Mouse (Mus musculus) forebrain, embryonic 10.5 days (tissue): ENCODE results near the gene Fgfr2. TPM values are rescaled to one million over a fixed set of nuclear protein-coding genes. Genes with fewer than 3 reads are reported as not detected.

Source experiments
- DNase-seq: peaks from one replicate; pipeline ENCODE4 v3.0.0-alpha.2; 2017; ENCODE audit warnings: low spot score; ENCODE audit errors: extremely low spot score
- H3K27ac ChIP-seq: fragments of 300-500 bp; sonication (generic); 2 replicates; pipeline ENCODE4 v1.5.1; 2016; ENCODE audit warnings: mild to moderate bottlenecking
- H3K27me3 ChIP-seq: fragments of 300-500 bp; sonication (generic); 2 replicates; pipeline ENCODE4 v1.6.1; 2016; ENCODE audit warnings: mild to moderate bottlenecking; ENCODE audit not compliant: poor library complexity, severe bottlenecking
- H3K36me3 ChIP-seq: fragments of 300-500 bp; sonication (generic); replicated peaks from 2 replicates; pipeline ENCODE4 v1.6.1; 2016; ENCODE audit warnings: mild to moderate bottlenecking, moderate library complexity
- H3K4me1 ChIP-seq: fragments of 300-500 bp; sonication (generic); 2 replicates; pipeline ENCODE4 v1.6.1; 2016
- H3K4me3 ChIP-seq: fragments of 300-500 bp; sonication (generic); 2 replicates; pipeline ENCODE4 v1.5.1; 2016; ENCODE audit warnings: mild to moderate bottlenecking, moderate library complexity
- H3K9me3 ChIP-seq: fragments of 300-500 bp; sonication (generic); 2 replicates; pipeline ENCODE4 v1.6.1; 2016; ENCODE audit warnings: mild to moderate bottlenecking, moderate library complexity
- WGBS: fragments of 180-500 bp; shearing (Covaris S2); methylation state at CpG from one replicate; pipeline ENCODE4 v1.1.7; 2016; 5-methylcytosine and 5-hydroxymethylcytosine counted together
- polyA plus RNA-seq: library from polyadenylated mRNA; unstranded; fragments of >200 nt; fragmentation: Nextera tagmentation; extraction: Ambion mirVana; gene quantifications from 2 replicates; pipeline ENCODE4 v1.2.1, GENCODE M21; 2016

Gene Fgfr2
- polyA plus RNA-seq, 1 experiment from 2014 or later, result 55.7 TPM

GRCm38 (mm10) chr7:132236789-132237188 is 886.4 kb downstream of the Fgfr2 start:
- Histone ChIP-seq H3K9me3 (no peaks in the 10 kb centered on the region), H3K36me3 (peaks cover 50% of the 10 kb centered on the region), H3K27me3 (no peaks in the 10 kb centered on the region), H3K4me3 (no peak overlapping the region), H3K27ac (peak overlapping the region; percentile 11; the same call in 1 of the 2 replicates), H3K4me1 (peaks cover 21% of the 10 kb centered on the region)
- WGBS, result 83% methylated on average over 8 of the region's 8 CpGs
- DNase-seq, result no peak

- 42% methylated on average over 3 of the region's 3 CpGs for WGBS
- H3K4me3 ChIP-seq, result no peak overlapping the region
- no peak for DNase-seq
- peak overlapping the region; percentile 40 for H3K27ac ChIP-seq
- peaks cover 30% of the 10 kb centered on the region for H3K36me3 ChIP-seq
- H3K4me1 ChIP-seq, result peaks cover 21% of the 10 kb centered on the region
- no peaks in the 10 kb centered on the region for H3K27me3 ChIP-seq
- H3K9me3 ChIP-seq, result no peaks in the 10 kb centered on the region
These were observed 888.9 kb downstream of the Fgfr2 start for GRCm38 (mm10) chr7:132234250-132234649.

- no peaks in the 10 kb centered on the region for H3K9me3 ChIP-seq
- peaks cover 21% of the 10 kb centered on the region for H3K4me1 ChIP-seq
- H3K4me3 ChIP-seq, result no peak overlapping the region
- DNase-seq, result no peak
- WGBS, result 88% methylated on average over 4 of the region's 4 CpGs
- peaks cover 26% of the 10 kb centered on the region for H3K36me3 ChIP-seq
- H3K27ac ChIP-seq, result peak overlapping the region; percentile 40
- no peaks in the 10 kb centered on the region for H3K27me3 ChIP-seq
These were observed 889.4 kb downstream of the Fgfr2 start for GRCm38 (mm10) chr7:132233732-132234131.

GRCm38 (mm10) chr7:132232937-132233336 is 890.2 kb downstream of the Fgfr2 start:
- no peak for DNase-seq
- H3K36me3 ChIP-seq, result peaks cover 20% of the 10 kb centered on the region
- 59% methylated on average over 2 of the region's 2 CpGs for WGBS
- H3K27ac ChIP-seq, result peak overlapping the region; percentile 40
- H3K9me3 ChIP-seq, result no peaks in the 10 kb centered on the region
- H3K4me1 ChIP-seq, result peaks cover 21% of the 10 kb centered on the region
- no peak overlapping the region for H3K4me3 ChIP-seq
- no peaks in the 10 kb centered on the region for H3K27me3 ChIP-seq

GRCm38 (mm10) chr7:132231476-132231875 is 891.7 kb downstream of the Fgfr2 start:
- Histone ChIP-seq H3K27ac (0 out of 2 replicates have a peak overlapping the region, but pooled peaks have one; percentile 30), H3K36me3 (peaks cover 7% of the 10 kb centered on the region; the same call in 1 of the 2 replicates), H3K27me3 (no peaks in the 10 kb centered on the region), H3K9me3 (no peaks in the 10 kb centered on the region), H3K4me3 (no peak overlapping the region), H3K4me1 (peaks cover 29% of the 10 kb centered on the region)
- no peak for DNase-seq
- 91% methylated on average over 3 of the region's 3 CpGs for WGBS

GRCm38 (mm10) chr7:132230961-132231360 is 892.2 kb downstream of the Fgfr2 start:
- H3K27me3 ChIP-seq, result peaks cover 3% of the 10 kb centered on the region; the same call in 1 of the 2 replicates
- WGBS, result 89% methylated on average over 3 of the region's 3 CpGs
- no peak for DNase-seq
- H3K27ac ChIP-seq, result peak overlapping the region; percentile 36; the same call in 1 of the 2 replicates
- H3K4me3 ChIP-seq, result no peak overlapping the region
- peaks cover 29% of the 10 kb centered on the region for H3K4me1 ChIP-seq
- H3K9me3 ChIP-seq, result no peaks in the 10 kb centered on the region
- H3K36me3 ChIP-seq, result peaks cover 3% of the 10 kb centered on the region; the same call in 1 of the 2 replicates

GRCm38 (mm10) chr7:132227075-132227640 is 896.0 kb downstream of the Fgfr2 start:
- Histone ChIP-seq H3K27me3 (peaks cover 9% of the 10 kb centered on the region; the same call in 1 of the 2 replicates), H3K9me3 (no peaks in the 10 kb centered on the region), H3K27ac (no peak overlapping the region), H3K4me3 (no peak overlapping the region), H3K4me1 (peaks cover 8% of the 10 kb centered on the region), H3K36me3 (no peaks in the 10 kb centered on the region)
- no peak for DNase-seq
- 93% methylated on average over 8 of the region's 8 CpGs for WGBS

GRCm38 (mm10) chr7:132226379-132227074 is 896.6 kb downstream of the Fgfr2 start:
- Histone ChIP-seq H3K9me3 (no peaks in the 10 kb centered on the region), H3K27ac (no peak overlapping the region), H3K4me1 (peaks cover 8% of the 10 kb centered on the region), H3K36me3 (no peaks in the 10 kb centered on the region), H3K27me3 (peaks cover 9% of the 10 kb centered on the region; the same call in 1 of the 2 replicates), H3K4me3 (no peak overlapping the region)
- 63% methylated on average over 6 of the region's 6 CpGs for WGBS
- peak; percentile 79 for DNase-seq

GRCm38 (mm10) chr7:132223452-132224141 is 899.6 kb downstream of the Fgfr2 start:
- no peaks in the 10 kb centered on the region for H3K9me3 ChIP-seq
- DNase-seq, result no peak
- H3K4me1 ChIP-seq, result peaks cover 8% of the 10 kb centered on the region
- H3K36me3 ChIP-seq, result no peaks in the 10 kb centered on the region
- 64% methylated on average over 10 of the region's 10 CpGs for WGBS
- H3K27me3 ChIP-seq, result peaks cover 9% of the 10 kb centered on the region; the same call in 1 of the 2 replicates
- no peak overlapping the region for H3K27ac ChIP-seq
- H3K4me3 ChIP-seq, result no peak overlapping the region

GRCm38 (mm10) chr7:132214031-132214430 is 909.1 kb downstream of the Fgfr2 start:
- WGBS, result 85% methylated on average over 10 of the region's 10 CpGs
- no peak for DNase-seq
- H3K9me3 ChIP-seq, result no peaks in the 10 kb centered on the region
- peaks cover 9% of the 10 kb centered on the region; the same call in 1 of the 2 replicates for H3K27me3 ChIP-seq
- H3K36me3 ChIP-seq, result no peaks in the 10 kb centered on the region
- 0 out of 2 replicates have a peak, but pooled peaks cover 6% of the 10 kb centered on the region for H3K4me1 ChIP-seq
- H3K27ac ChIP-seq, result no peak overlapping the region
- no peak overlapping the region for H3K4me3 ChIP-seq

- peak; percentile 76 for DNase-seq
- Histone ChIP-seq H3K4me1 (0 out of 2 replicates have a peak, but pooled peaks cover 6% of the 10 kb centered on the region), H3K4me3 (no peak overlapping the region), H3K9me3 (no peaks in the 10 kb centered on the region), H3K27ac (no peak overlapping the region), H3K27me3 (peaks cover 9% of the 10 kb centered on the region; the same call in 1 of the 2 replicates), H3K36me3 (no peaks in the 10 kb centered on the region)
- WGBS, result 14% methylated on average over 8 of the region's 8 CpGs
These were observed 909.7 kb downstream of the Fgfr2 start for GRCm38 (mm10) chr7:132213460-132213859.

GRCm38 (mm10) chr7:132211920-132212701 is 911.0 kb downstream of the Fgfr2 start:
- 74% methylated on average over 6 of the region's 6 CpGs for WGBS
- Histone ChIP-seq H3K27me3 (peaks cover 9% of the 10 kb centered on the region; the same call in 1 of the 2 replicates), H3K9me3 (no peaks in the 10 kb centered on the region), H3K36me3 (no peaks in the 10 kb centered on the region), H3K4me1 (0 out of 2 replicates have a peak, but pooled peaks cover 6% of the 10 kb centered on the region), H3K4me3 (no peak overlapping the region), H3K27ac (0 out of 2 replicates have a peak overlapping the region, but pooled peaks have one; percentile 26)
- no peak for DNase-seq
